Mouse (Mus musculus) kidney, adult 2 months (tissue): Measurements from ENCODE around the gene Ntn5.

Source experiments
- CTCF ChIP-seq: fragments of 200-500 bp; conservative IDR thresholded peaks from 2 replicates; pipeline ENCODE4 v1.5.1; 2011; ENCODE audit warnings: low read depth, mild to moderate bottlenecking, control low read depth, low read length, moderate library complexity, mixed read lengths; ENCODE audit not compliant: insufficient read depth, insufficient read length
- POLR2A ChIP-seq: fragments of 200-500 bp; IDR thresholded peaks from one replicate; pipeline ENCODE4 v1.6.1; 2011; ENCODE audit warnings: low read depth, low read length, control low read depth

DNA sequence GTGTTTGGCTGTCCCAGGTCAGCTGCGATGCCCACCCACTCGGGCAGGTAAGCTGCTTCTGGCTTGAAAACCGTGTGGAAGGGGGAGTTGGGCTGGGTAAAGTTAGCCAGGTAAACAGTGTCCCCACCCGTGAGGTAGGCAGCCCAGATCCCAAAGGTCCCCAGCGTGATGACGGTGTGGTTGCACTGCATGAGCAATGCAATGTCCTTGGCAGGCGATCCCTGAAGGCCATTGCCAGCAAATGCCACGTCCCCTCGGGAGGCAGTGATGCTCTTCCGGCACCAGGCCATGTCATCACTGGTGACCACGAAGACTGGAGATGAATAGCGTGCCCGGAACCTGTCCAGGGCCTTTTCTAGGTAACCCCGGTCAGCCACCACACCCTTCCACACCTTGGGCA, 5.3 kb upstream of the Ntn5 start:
- TF ChIP-seq CTCF (no peak), POLR2A (no peak)
